ENCODE assay signal across 8 mouse cellular contexts in the genomic region with DNA sequence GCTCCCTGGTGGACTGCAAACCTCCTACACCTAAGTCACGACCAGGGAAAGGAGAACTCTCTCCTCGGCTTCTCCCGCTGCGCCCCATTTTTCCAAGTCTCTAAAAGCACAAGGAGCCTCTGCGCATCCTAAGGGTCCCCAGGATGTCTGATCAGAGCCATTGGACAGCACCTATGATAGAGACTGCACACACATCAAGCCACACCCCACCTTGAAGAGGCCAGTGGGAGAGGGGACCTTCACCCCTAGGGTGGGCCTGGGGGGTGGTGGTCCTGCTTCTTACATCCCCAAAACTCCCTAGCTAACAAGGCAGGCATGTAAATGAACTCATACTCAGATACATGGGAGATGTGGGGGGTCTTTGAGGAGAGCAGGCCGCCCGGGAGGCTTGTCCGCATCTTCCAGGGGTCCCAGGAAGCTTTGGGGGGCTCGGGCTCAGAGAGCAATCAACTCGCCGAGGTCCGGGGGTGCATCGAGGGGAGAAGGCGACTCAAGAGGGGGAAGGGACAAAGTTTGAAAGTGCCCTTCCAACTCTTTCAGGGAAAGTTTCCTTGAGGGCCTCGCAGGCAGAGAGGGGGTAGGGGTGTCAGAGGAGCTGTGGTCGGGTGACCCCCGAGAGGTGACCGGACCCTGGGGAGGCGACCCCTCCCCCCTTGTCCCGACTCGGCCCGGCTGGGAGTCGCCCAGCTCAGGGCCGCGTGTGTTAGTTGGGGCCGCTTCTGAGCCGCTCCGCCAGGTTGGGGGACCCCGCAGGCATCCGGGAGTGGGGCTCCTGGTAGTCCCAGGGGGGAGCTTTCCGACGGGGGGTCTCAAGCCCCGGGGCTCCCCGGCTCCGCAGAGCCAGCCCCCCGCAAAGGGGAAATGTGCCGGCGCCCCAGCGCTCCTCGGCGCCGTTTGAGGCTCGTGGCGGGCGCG. TPM values are rescaled to one million over a fixed set of nuclear protein-coding genes. Genes with fewer than 3 reads are reported as not detected.
DNase-seq lines count a peak whose midpoint lies in the region; ATAC-seq and TF ChIP-seq lines count a peak whose summit lies in the region.

No protein-coding gene starts in this region.

- no peak for TF ChIP-seq CTCF in layer of hippocampus, adult 2 months (conservative IDR thresholded peaks at IDR 0.05)
- TF ChIP-seq CTCF in forebrain, postnatal 0 days (IDR thresholded peaks at IDR 0.05; ENCODE audit: low read depth), result no peak

- peak overlapping the region; percentile 78 for H3K4me3 ChIP-seq in layer of hippocampus, adult 2 months
- H3K4me3 ChIP-seq in forebrain, postnatal 0 days (ENCODE audit: low read depth, low read length), result peak overlapping the region; percentile 63
- H3K4me3 ChIP-seq in intestine, embryonic 15.5 days (replicated peaks), result peak overlapping the region; percentile 85
- peak overlapping the region; percentile 67 for H3K4me3 ChIP-seq in liver, embryonic 16.5 days (ENCODE audit: low read depth, low read length)
- H3K4me3 ChIP-seq in stomach, embryonic 15.5 days (replicated peaks), result peak overlapping the region; percentile 83

- no peak for DNase-seq in layer of hippocampus, adult 2 months (ENCODE audit: low spot score in 2 of 2)
- DNase-seq in layer of hippocampus, adult 8-10 months (ENCODE audit: low spot score in 2 of 2), result no peak
- DNase-seq in adrenal gland, postnatal 36 days, result peak; percentile 44 to 68
- no peak for DNase-seq in forebrain, postnatal 0 days
- no peak for DNase-seq in urinary bladder, adult 2 months (ENCODE audit: low spot score)

- H3K4me1 ChIP-seq in forebrain, postnatal 0 days (ENCODE audit: insufficient read depth), result peaks cover 32% of the 10 kb centered on the region
- H3K4me1 ChIP-seq in intestine, embryonic 15.5 days (replicated peaks), result peaks cover 45% of the 10 kb centered on the region
- peaks cover 19% of the 10 kb centered on the region for H3K4me1 ChIP-seq in liver, embryonic 16.5 days (ENCODE audit: control insufficient read depth, low read depth, low read length)
- H3K4me1 ChIP-seq in stomach, embryonic 15.5 days, result peaks cover 26% of the 10 kb centered on the region

- peak overlapping the region; percentile 94 for H3K9ac ChIP-seq in forebrain, postnatal 0 days
- peak overlapping the region; percentile 99 for H3K9ac ChIP-seq in intestine, embryonic 15.5 days
- H3K9ac ChIP-seq in liver, embryonic 16.5 days (ENCODE audit: low read depth, low read length), result peak overlapping the region; percentile 81
- peak overlapping the region; percentile 97 for H3K9ac ChIP-seq in stomach, embryonic 15.5 days

- H3K27ac ChIP-seq in layer of hippocampus, adult 2 months, result peak overlapping the region; percentile 99
- H3K27ac ChIP-seq in forebrain, postnatal 0 days (ENCODE audit: low read depth, low read length), result peak overlapping the region; percentile 90
- peak overlapping the region; percentile 98 for H3K27ac ChIP-seq in intestine, embryonic 15.5 days
- H3K27ac ChIP-seq in liver, embryonic 16.5 days (ENCODE audit: low read length), result peak overlapping the region; percentile 78
- peak overlapping the region; percentile 97 for H3K27ac ChIP-seq in stomach, embryonic 15.5 days

- H3K36me3 ChIP-seq in forebrain, postnatal 0 days (ENCODE audit: insufficient read depth), result no peaks in the 10 kb centered on the region
- H3K36me3 ChIP-seq in intestine, embryonic 15.5 days, result no peaks in the 10 kb centered on the region
- H3K36me3 ChIP-seq in liver, embryonic 16.5 days (ENCODE audit: control insufficient read depth, insufficient read depth), result no peaks in the 10 kb centered on the region
- H3K36me3 ChIP-seq in stomach, embryonic 15.5 days, result no peaks in the 10 kb centered on the region

- 9% methylated on average over 40 of the region's 46 CpGs for WGBS in forebrain, postnatal 0 days
- WGBS in intestine, embryonic 15.5 days, result 6% methylated on average over 43 of the region's 46 CpGs
- 8% methylated on average over 45 of the region's 46 CpGs for WGBS in liver, embryonic 16.5 days (ENCODE audit: insufficient replicate concordance)
- 6% methylated on average over 40 of the region's 46 CpGs for WGBS in stomach, embryonic 15.5 days

- H3K27me3 ChIP-seq in forebrain, postnatal 0 days (ENCODE audit: insufficient read depth, low read length), result no peaks in the 10 kb centered on the region
- H3K27me3 ChIP-seq in intestine, embryonic 15.5 days (replicated peaks), result no peaks in the 10 kb centered on the region
- peaks cover 70% of the 10 kb centered on the region for H3K27me3 ChIP-seq in liver, embryonic 16.5 days (ENCODE audit: control insufficient read depth, insufficient read depth, low read depth, low read length)
- H3K27me3 ChIP-seq in stomach, embryonic 15.5 days (replicated peaks), result no peaks in the 10 kb centered on the region

- H3K9me3 ChIP-seq in forebrain, postnatal 0 days (ENCODE audit: low read length), result no peaks in the 10 kb centered on the region
- no peaks in the 10 kb centered on the region for H3K9me3 ChIP-seq in intestine, embryonic 15.5 days
- H3K9me3 ChIP-seq in liver, embryonic 16.5 days (replicated peaks; ENCODE audit: control insufficient read depth, low read length), result no peaks in the 10 kb centered on the region
- H3K9me3 ChIP-seq in stomach, embryonic 15.5 days, result no peaks in the 10 kb centered on the region

- no peak for ATAC-seq in forebrain, postnatal 0 days
- ATAC-seq in intestine, embryonic 15.5 days, result no peak
- ATAC-seq in liver, embryonic 16.5 days (ENCODE audit: low read depth), result no peak
- ATAC-seq in stomach, embryonic 15.5 days (ENCODE audit: insufficient read depth, low FRiP score, low read depth), result no peak

- H3K4me2 ChIP-seq in forebrain, postnatal 0 days (ENCODE audit: low read depth), result peak overlapping the region; percentile 98
- H3K4me2 ChIP-seq in intestine, embryonic 15.5 days (replicated peaks), result peak overlapping the region; percentile 85
- H3K4me2 ChIP-seq in liver, embryonic 16.5 days (ENCODE audit: low read depth, low read length), result peak overlapping the region; percentile 75
- H3K4me2 ChIP-seq in stomach, embryonic 15.5 days, result peak overlapping the region; percentile 80

RNA-seq across cellular contexts. Expression of a gene that starts 0.7 kb away (rescaled TPM):
- total RNA-seq in layer of hippocampus, adult 2 months (2021), result 10 to 100 TPM; 86.3 to 89.0 TPM
- 10 to 100 TPM; 73.6 to 88.0 (median 81.8) TPM for total RNA-seq in layer of hippocampus, adult 8-10 months (2022)
- total RNA-seq in adrenal gland, postnatal 36 days (2021), result 100 to 1,000 TPM; 127 to 173 TPM
- 198 and 209 TPM in 2 replicates for total RNA-seq in forebrain, postnatal 0 days (2014; rRNA removed)
- 224 and 248 TPM in 2 replicates for polyA plus RNA-seq in forebrain, postnatal 0 days (2015; fragmentation: Nextera tagmentation; extraction: Ambion mirVana)
- polyA plus RNA-seq in intestine, embryonic 15.5 days (2015; fragmentation: Nextera tagmentation; extraction: Ambion mirVana), result 441 and 523 TPM in 2 replicates
- polyA plus RNA-seq in liver, embryonic 16.5 days (2015; fragmentation: Nextera tagmentation; extraction: Ambion mirVana), result 134 and 136 TPM in 2 replicates
- polyA plus RNA-seq in stomach, embryonic 15.5 days (2015; fragmentation: Nextera tagmentation; extraction: Ambion mirVana), result 546 and 587 TPM in 2 replicates
- 103 and 117 TPM in 2 replicates for polyA plus RNA-seq in urinary bladder, adult 2 months (2012; rRNA removed)

RNA-seq across cellular contexts. Expression of a gene that starts 14.1 kb away (rescaled TPM):
- under 1 TPM in 1 of 2 experiments, not detected in 1; 0.39 TPM for total RNA-seq in layer of hippocampus, adult 2 months (2021)
- 1 to 10 TPM in 1 of 4 experiments, under 1 TPM in 1, not detected in 2; 0.81 to 1.0 TPM for total RNA-seq in layer of hippocampus, adult 8-10 months (2022)
- under 1 TPM; 0.30 to 0.36 TPM for total RNA-seq in adrenal gland, postnatal 36 days (2021)
- 0.62 TPM in 1 of 2 replicates, not detected in the other for total RNA-seq in forebrain, postnatal 0 days (2014; rRNA removed)
- 0.12 and 0.20 TPM in 2 replicates for polyA plus RNA-seq in forebrain, postnatal 0 days (2015; fragmentation: Nextera tagmentation; extraction: Ambion mirVana)
- polyA plus RNA-seq in intestine, embryonic 15.5 days (2015; fragmentation: Nextera tagmentation; extraction: Ambion mirVana), result 1.6 and 1.8 TPM in 2 replicates
- 0.20 TPM in 1 of 2 replicates, not detected in the other for polyA plus RNA-seq in liver, embryonic 16.5 days (2015; fragmentation: Nextera tagmentation; extraction: Ambion mirVana)
- polyA plus RNA-seq in stomach, embryonic 15.5 days (2015; fragmentation: Nextera tagmentation; extraction: Ambion mirVana), result 0.68 and 0.89 TPM in 2 replicates
- 0.14 and 0.19 TPM in 2 replicates for polyA plus RNA-seq in urinary bladder, adult 2 months (2012; rRNA removed)

RNA-seq across cellular contexts. Expression of a gene that starts 35.1 kb away (rescaled TPM):
- 10 to 100 TPM; 17.4 to 19.5 TPM for total RNA-seq in layer of hippocampus, adult 2 months (2021)
- total RNA-seq in layer of hippocampus, adult 8-10 months (2022), result 10 to 100 TPM; 17.3 to 23.9 (median 18.2) TPM
- total RNA-seq in adrenal gland, postnatal 36 days (2021), result 10 to 100 TPM; 18.9 to 27.0 TPM
- 43.3 and 50.5 TPM in 2 replicates for total RNA-seq in forebrain, postnatal 0 days (2014; rRNA removed)
- 41.2 and 45.8 TPM in 2 replicates for polyA plus RNA-seq in forebrain, postnatal 0 days (2015; fragmentation: Nextera tagmentation; extraction: Ambion mirVana)
- 53.5 and 56.2 TPM in 2 replicates for polyA plus RNA-seq in intestine, embryonic 15.5 days (2015; fragmentation: Nextera tagmentation; extraction: Ambion mirVana)
- polyA plus RNA-seq in liver, embryonic 16.5 days (2015; fragmentation: Nextera tagmentation; extraction: Ambion mirVana), result 36.7 and 40.9 TPM in 2 replicates
- 49.7 and 51.8 TPM in 2 replicates for polyA plus RNA-seq in stomach, embryonic 15.5 days (2015; fragmentation: Nextera tagmentation; extraction: Ambion mirVana)
- 24.5 and 26.0 TPM in 2 replicates for polyA plus RNA-seq in urinary bladder, adult 2 months (2012; rRNA removed)

RNA-seq across cellular contexts. Expression of a gene that starts 47.4 kb away (rescaled TPM):
- total RNA-seq in layer of hippocampus, adult 2 months (2021), result 10 to 100 TPM; 68.9 to 69.5 TPM
- 10 to 100 TPM; 76.9 to 82.0 (median 77.9) TPM for total RNA-seq in layer of hippocampus, adult 8-10 months (2022)
- 100 to 1,000 TPM; 140 to 156 TPM for total RNA-seq in adrenal gland, postnatal 36 days (2021)
- 213 and 218 TPM in 2 replicates for total RNA-seq in forebrain, postnatal 0 days (2014; rRNA removed)
- polyA plus RNA-seq in forebrain, postnatal 0 days (2015; fragmentation: Nextera tagmentation; extraction: Ambion mirVana), result 179 and 191 TPM in 2 replicates
- polyA plus RNA-seq in intestine, embryonic 15.5 days (2015; fragmentation: Nextera tagmentation; extraction: Ambion mirVana), result 229 and 241 TPM in 2 replicates
- polyA plus RNA-seq in liver, embryonic 16.5 days (2015; fragmentation: Nextera tagmentation; extraction: Ambion mirVana), result 107 and 109 TPM in 2 replicates
- 200 and 222 TPM in 2 replicates for polyA plus RNA-seq in stomach, embryonic 15.5 days (2015; fragmentation: Nextera tagmentation; extraction: Ambion mirVana)
- polyA plus RNA-seq in urinary bladder, adult 2 months (2012; rRNA removed), result 125 and 145 TPM in 2 replicates

Comparison
In these comparisons a context has a peak if more than half of its experiments do, and no peak if none do; other contexts are left out.
1. DNase-seq: peak in adrenal gland, postnatal 36 days (2 of 2); none in layer of hippocampus, adult 2 months (0 of 2), layer of hippocampus, adult 8-10 months (0 of 2), forebrain, postnatal 0 days (single experiment) and urinary bladder, adult 2 months (single experiment).
2. Peak in every context shown above with its lines, with median percentiles within 50 percentile points of each other: H3K27ac ChIP-seq, H3K4me3 ChIP-seq, H3K4me2 ChIP-seq and H3K9ac ChIP-seq.